Mouse (Mus musculus): Measurements from ENCODE around the gene Mzf1.

DNA sequence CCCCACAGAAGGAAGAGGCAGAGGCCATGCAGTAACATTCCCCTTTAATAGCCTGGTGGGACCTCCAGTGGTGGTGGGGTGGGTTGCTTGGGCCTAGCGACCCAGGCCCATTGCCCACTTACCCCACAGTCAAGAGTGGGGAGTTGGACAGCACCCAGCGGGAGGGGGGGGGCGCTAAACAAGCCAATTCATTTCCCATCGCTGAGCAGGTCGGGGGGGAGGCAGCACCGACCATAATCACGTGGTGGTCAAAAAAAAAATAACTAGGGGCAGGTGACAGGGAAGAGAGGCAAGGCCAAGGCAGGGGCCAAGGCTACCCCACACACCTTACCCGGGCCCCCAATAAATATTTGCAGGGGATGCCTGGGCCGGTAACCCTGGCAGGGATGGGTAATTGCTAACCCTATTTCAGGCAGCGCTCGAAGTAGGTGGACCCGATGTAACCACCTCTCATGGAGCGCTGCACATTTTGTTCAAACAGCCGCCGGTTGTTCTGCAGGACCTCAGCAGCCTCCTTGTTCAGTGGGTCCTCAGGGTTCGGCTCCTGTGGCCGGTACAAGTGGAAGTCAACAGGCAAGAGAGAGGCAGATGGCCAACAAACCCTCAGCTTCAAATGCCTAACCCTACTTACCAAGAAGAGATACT, 19.2 kb downstream of the Mzf1 start:
- no peak for TF ChIP-seq CTCF (IDR thresholded peaks at IDR 0.05; ENCODE audit: low read depth, low read length)
- TF ChIP-seq POLR2A (IDR thresholded peaks at IDR 0.05; ENCODE audit: insufficient read depth, low read length): no peak

Measured in ES-Bruce4 (cell line).